Mouse (Mus musculus): ENCODE measurements around the gene Gm156.
"Not testable (repeated sequence)": the region's sequence is repeated elsewhere in the genome, so short reads cannot be mapped to it uniquely, and the experiment has no call there.

Gene Gm156

GRCm38 (mm10) chr6:129784170-129784569 lies at the start of gene Gm156:
Gm156 (minus strand) TSS chr6:129784270.
- not testable (repeated sequence) for DNase-seq

GRCm38 (mm10) chr6:129825559-129825958 lies 41.5 kb upstream of the Gm156 start:
- no peak for DNase-seq

- no peak for DNase-seq
These were observed 39.9 kb upstream of the Gm156 start for GRCm38 (mm10) chr6:129824004-129824403.

- no peak for DNase-seq
These were observed 33.7 kb upstream of the Gm156 start for GRCm38 (mm10) chr6:129817731-129818130.

GRCm38 (mm10) chr6:129747654-129748032 lies 36.4 kb downstream of the Gm156 start:
- DNase-seq, result no peak

GRCm38 (mm10) chr6:129747016-129747653 lies 36.9 kb downstream of the Gm156 start:
- no peak for DNase-seq

GRCm38 (mm10) chr6:129746151-129746550 lies 37.9 kb downstream of the Gm156 start:
- no peak for DNase-seq

- DNase-seq, result no peak
These were observed 43.9 kb downstream of the Gm156 start, which contains the start of gene Klri2 for GRCm38 (mm10) chr6:129740069-129740721. Klri2 (minus strand) TSS chr6:129740484.

GRCm38 (mm10) chr6:129736414-129736813 lies 47.7 kb downstream of the Gm156 start:
- no peak for DNase-seq

GRCm38 (mm10) chr6:129727237-129727636 lies 56.8 kb downstream of the Gm156 start:
- no peak for DNase-seq

- DNase-seq, result no peak
These were observed 62.7 kb downstream of the Gm156 start for GRCm38 (mm10) chr6:129721390-129721789.

GRCm38 (mm10) chr6:129720487-129720886 lies 63.6 kb downstream of the Gm156 start:
- DNase-seq, result no peak

- no peak for DNase-seq
These were observed 67.0 kb downstream of the Gm156 start, which contains the start of gene Klri1 for GRCm38 (mm10) chr6:129717032-129717431. Klri1 (minus strand) TSS chr6:129717132.
